Mouse (Mus musculus) stomach, postnatal 0 days (tissue): ENCODE measurements around the gene Gm44511.

ENCODE experiments used
- CTCF ChIP-seq: IDR thresholded peaks from 2 replicates; pipeline ENCODE4 v1.5.1; 2016; ENCODE audit warnings: antibody characterized with exemption, low read depth, mild to moderate bottlenecking, moderate library complexity
- EP300 ChIP-seq: optimal IDR thresholded peaks from 2 replicates; pipeline ENCODE3; 2016; ENCODE audit warnings: antibody characterized with exemption

DNA sequence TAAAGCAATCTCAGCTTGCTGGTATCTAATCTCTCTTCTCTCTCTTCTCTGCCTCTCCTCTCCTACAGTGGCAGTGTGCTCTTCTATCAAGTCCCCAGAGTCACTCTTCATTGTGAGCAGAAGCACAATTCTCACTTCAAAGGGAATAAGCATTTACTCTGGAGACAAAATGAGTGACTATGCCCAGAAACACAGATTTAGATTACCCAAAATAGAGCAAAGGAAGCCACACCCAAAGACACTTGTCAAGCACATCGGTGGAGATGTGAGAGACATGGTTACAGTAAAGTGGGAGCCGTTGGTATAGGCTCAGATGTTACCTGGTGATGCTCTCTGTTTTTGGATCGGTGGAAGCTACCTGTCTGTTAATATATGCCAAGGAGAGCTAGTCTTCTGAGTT is 26.7 kb upstream of the Gm44511 start:
- TF ChIP-seq CTCF (no peak), EP300 (no peak)
